Comparison of ENCODE assay signal across 29 mouse cellular contexts in genomic region chr7:87975041-87975440, GRCm38 (mm10).
A peak's percentile ranks its signal among the peaks of the same experiment; 100 is the strongest.
DNase-seq lines count a peak whose midpoint lies in the region; ATAC-seq and TF ChIP-seq lines count a peak whose summit lies in the region.
"Had no signal": no experiment of that assay in that cellular context is flagged by ENCODE, and none has a peak within 500 bp of the region (broad histone marks: within the 10 kb centered on the region; RNA-seq: fewer than 3 reads in every experiment).

No protein-coding gene starts in this region.

- TF ChIP-seq CTCF in cerebellum, adult 2 months (IDR thresholded peaks at IDR 0.05; ENCODE audit: borderline replicate concordance, insufficient read depth, low read depth, low read length): no peak
- TF ChIP-seq CTCF in layer of hippocampus, adult 2 months (conservative IDR thresholded peaks at IDR 0.05): no peak
- TF ChIP-seq CTCF in midbrain, postnatal 0 days (IDR thresholded peaks at IDR 0.05): no peak

- no peak overlapping the region for H3K4me3 ChIP-seq in cerebellum, adult 2 months (replicated peaks; ENCODE audit: insufficient read depth, low read depth, low read length)
- peak overlapping the region; percentile 34 for H3K4me3 ChIP-seq in layer of hippocampus, adult 2 months
- H3K4me3 ChIP-seq in midbrain, postnatal 0 days (ENCODE audit: low read depth, low read length): no peak overlapping the region
- no peak overlapping the region for H3K4me3 ChIP-seq in midbrain, embryonic 16.5 days (ENCODE audit: low read depth, low read length)
- H3K4me3 ChIP-seq: embryonic facial prominence, embryonic 13.5 days; forebrain, embryonic 10.5 days; forebrain, embryonic 15.5 days; kidney, embryonic 15.5 days; midbrain, embryonic 13.5 days had no signal

- no peak for ATAC-seq in midbrain, postnatal 0 days (ENCODE audit: low FRiP score)
- ATAC-seq in midbrain, embryonic 16.5 days: no peak; the same call in 1 of the 2 replicates
- ATAC-seq: forebrain, embryonic 15.5 days; midbrain, embryonic 13.5 days had no signal

- H3K27me3 ChIP-seq in cerebellum, adult 2 months (ENCODE audit: control insufficient read depth, insufficient read depth, low read length): no peaks in the 10 kb centered on the region
- H3K27me3 ChIP-seq in midbrain, postnatal 0 days (ENCODE audit: insufficient read depth, low read length): no peaks in the 10 kb centered on the region
- H3K27me3 ChIP-seq in midbrain, embryonic 16.5 days (ENCODE audit: control insufficient read depth, insufficient read depth, low read depth, low read length): no peaks in the 10 kb centered on the region
- H3K27me3 ChIP-seq: embryonic facial prominence, embryonic 13.5 days; forebrain, embryonic 15.5 days; kidney, embryonic 15.5 days; midbrain, embryonic 13.5 days had no signal

- no peaks in the 10 kb centered on the region for H3K4me1 ChIP-seq in cerebellum, adult 2 months (ENCODE audit: control insufficient read depth, insufficient read depth, low read length)
- no peaks in the 10 kb centered on the region for H3K4me1 ChIP-seq in midbrain, postnatal 0 days (ENCODE audit: insufficient read depth, low read length)
- H3K4me1 ChIP-seq in midbrain, embryonic 16.5 days (ENCODE audit: control insufficient read depth, insufficient read depth, low read length): no peaks in the 10 kb centered on the region
- H3K4me1 ChIP-seq: embryonic facial prominence, embryonic 13.5 days; forebrain, embryonic 10.5 days; forebrain, embryonic 15.5 days; kidney, embryonic 15.5 days; midbrain, embryonic 13.5 days had no signal

- WGBS in cerebellum, adult 2 months: 12% methylated on average over 8 of the region's 8 CpGs
- 64% methylated on average over 8 of the region's 8 CpGs for WGBS in midbrain, postnatal 0 days
- 71% methylated on average over 8 of the region's 8 CpGs for WGBS in midbrain, embryonic 16.5 days

- 0 out of 2 replicates have a peak overlapping the region, but pooled peaks have one; percentile 72 for H3K27ac ChIP-seq in cerebellum, adult 2 months (ENCODE audit: insufficient read depth, low read length)
- H3K27ac ChIP-seq in layer of hippocampus, adult 2 months: peak overlapping the region; percentile 86
- no peak overlapping the region for H3K27ac ChIP-seq in midbrain, postnatal 0 days (ENCODE audit: low read depth, low read length)
- H3K27ac ChIP-seq in midbrain, embryonic 16.5 days (ENCODE audit: low read length): no peak overlapping the region
- H3K27ac ChIP-seq: embryonic facial prominence, embryonic 13.5 days; forebrain, embryonic 10.5 days; forebrain, embryonic 15.5 days; kidney, embryonic 15.5 days; liver, embryonic 14.5 days; macrophage; midbrain, embryonic 13.5 days had no signal

- peaks cover 2% of the 10 kb centered on the region; the same call in 1 of the 2 replicates for H3K36me3 ChIP-seq in midbrain, postnatal 0 days (ENCODE audit: insufficient read depth, low read length)
- H3K36me3 ChIP-seq in midbrain, embryonic 16.5 days (ENCODE audit: control insufficient read depth, insufficient read depth, low read length): no peaks in the 10 kb centered on the region
- H3K36me3 ChIP-seq: embryonic facial prominence, embryonic 13.5 days; forebrain, embryonic 10.5 days; forebrain, embryonic 15.5 days; G1E; kidney, embryonic 15.5 days; midbrain, embryonic 13.5 days had no signal

- intact Hi-C loops in heart, postnatal 14 days (cut with DNase I): no loop called here

- no peak overlapping the region for H3K9ac ChIP-seq in midbrain, postnatal 0 days (replicated peaks; ENCODE audit: low read length, poor library complexity, severe bottlenecking)
- H3K9ac ChIP-seq in midbrain, embryonic 16.5 days (ENCODE audit: low read depth, low read length): no peak overlapping the region
- H3K9ac ChIP-seq: embryonic facial prominence, embryonic 13.5 days; forebrain, embryonic 15.5 days; kidney, embryonic 15.5 days; liver, embryonic 14.5 days; midbrain, embryonic 13.5 days had no signal

- DNase-seq in cerebellum, adult 2 months: peak; percentile 4 to 11
- DNase-seq in cerebellum, adult 18-20 months: no peak
- peak; percentile 33 for DNase-seq in heart, adult 11 months
- no peak for DNase-seq in heart, postnatal 14 days
- peak in 1 of 2 experiments; percentile 29 for DNase-seq in layer of hippocampus, adult 2 months (ENCODE audit: low spot score in 2 of 2)
- DNase-seq in layer of hippocampus, postnatal 25 days (ENCODE audit: extremely low spot score in 1 of 2, low spot score in 1 of 2): no peak
- DNase-seq in midbrain, postnatal 0 days (ENCODE audit: low spot score): peak; percentile 34
- DNase-seq: adrenal gland, adult 8-10 months; gastrocnemius, postnatal 25 days; heart, adult 18-20 months; heart, postnatal 4 days; kidney, adult 18-20 months; kidney, postnatal 25 days; liver; lung, adult 2 months; lung, postnatal 10 days; right cerebral cortex, adult 18-20 months; spleen, adult 18-20 months; thymus, postnatal 14 days had no signal

- no peak overlapping the region for H3K4me2 ChIP-seq in midbrain, postnatal 0 days (ENCODE audit: low read depth, low read length, poor library complexity, severe bottlenecking)
- H3K4me2 ChIP-seq in midbrain, embryonic 16.5 days (ENCODE audit: low read length): no peak overlapping the region
- H3K4me2 ChIP-seq: embryonic facial prominence, embryonic 13.5 days; forebrain, embryonic 15.5 days; heart, embryonic 11.5 days; kidney, embryonic 15.5 days; midbrain, embryonic 13.5 days had no signal

- no peaks in the 10 kb centered on the region for H3K9me3 ChIP-seq in midbrain, postnatal 0 days (ENCODE audit: low read length)
- H3K9me3 ChIP-seq in midbrain, embryonic 16.5 days (replicated peaks; ENCODE audit: control insufficient read depth, low read length, poor library complexity, severe bottlenecking): no peaks in the 10 kb centered on the region
- H3K9me3 ChIP-seq: embryonic facial prominence, embryonic 13.5 days; forebrain, embryonic 10.5 days; forebrain, embryonic 15.5 days; G1E; kidney, embryonic 15.5 days; midbrain, embryonic 13.5 days had no signal

- TF ChIP-seq POLR2A in cerebellum, adult 2 months (IDR thresholded peaks at IDR 0.05; ENCODE audit: borderline replicate concordance, insufficient read depth, low read length): no peak

Comparison
In these comparisons a context has a peak if more than half of its experiments do, and no peak if none do; other contexts are left out.
1. DNase-seq: peak in cerebellum, adult 2 months (2 of 2), heart, adult 11 months (single experiment) and midbrain, postnatal 0 days (single experiment); none in cerebellum, adult 18-20 months (0 of 2), heart, postnatal 14 days (0 of 2) and layer of hippocampus, postnatal 25 days (0 of 2).
2. H3K27ac ChIP-seq: peak in cerebellum, adult 2 months (single experiment) and layer of hippocampus, adult 2 months (single experiment); none in midbrain, postnatal 0 days (single experiment) and midbrain, embryonic 16.5 days (single experiment).